Mouse (Mus musculus) hindbrain, postnatal 0 days (tissue): ENCODE measurements around the gene Cyp24a1. TPM values are rescaled to one million over a fixed set of nuclear protein-coding genes. Genes with fewer than 3 reads are reported as not detected.
A peak's percentile ranks its signal among the peaks of the same experiment; 100 is the strongest.
"Not testable (repeated sequence)": the region's sequence is repeated elsewhere in the genome, so short reads cannot be mapped to it uniquely, and the experiment has no call there.

Experiments
- ATAC-seq: fragments of 200-750 bp; cut with Nextera tagmentation; 2 replicates; pipeline ENCODE4 v1.8.0; 2017; ENCODE audit warnings: mild to moderate bottlenecking, moderate TSS enrichment, moderate library complexity
- DNase-seq: peaks from one replicate; pipeline ENCODE4 v3.0.0-alpha.2; 2015; ENCODE audit warnings: low spot score
- H3K27ac ChIP-seq: fragments of 300-500 bp; sonication (generic); 2 replicates; pipeline ENCODE4 v1.5.1; 2014; ENCODE audit warnings: mild to moderate bottlenecking
- H3K27me3 ChIP-seq: fragments of 300-500 bp; sonication (generic); 2 replicates; pipeline ENCODE4 v1.6.1; 2014; ENCODE audit warnings: low read length, mixed read lengths; ENCODE audit not compliant: insufficient read depth
- H3K36me3 ChIP-seq: fragments of 300-500 bp; sonication (generic); 2 replicates; pipeline ENCODE4 v1.6.1; 2014; ENCODE audit warnings: low read length, mixed read lengths; ENCODE audit not compliant: insufficient read depth
- H3K4me1 ChIP-seq: fragments of 300-500 bp; sonication (generic); 2 replicates; pipeline ENCODE4 v1.6.1; 2014; ENCODE audit warnings: antibody characterized with exemption, low read length, mixed read lengths; ENCODE audit not compliant: insufficient read depth
- H3K4me2 ChIP-seq: fragments of 300-500 bp; sonication (generic); 2 replicates; pipeline ENCODE4 v1.6.1; 2014; ENCODE audit warnings: low read depth, mild to moderate bottlenecking, low read length, moderate library complexity, mixed read lengths
- H3K4me3 ChIP-seq: fragments of 300-500 bp; sonication (generic); 2 replicates; pipeline ENCODE4 v1.5.1; 2014; ENCODE audit warnings: low read length
- H3K9ac ChIP-seq: fragments of 300-500 bp; sonication (generic); replicated peaks from 2 replicates; pipeline ENCODE4 v1.6.1; 2014; ENCODE audit warnings: mild to moderate bottlenecking, low read length, moderate library complexity, mixed read lengths
- H3K9me3 ChIP-seq: fragments of 300-500 bp; sonication (generic); 2 replicates; pipeline ENCODE4 v1.6.1; 2016; ENCODE audit warnings: low read length, mixed read lengths
- CTCF ChIP-seq: IDR thresholded peaks from 2 replicates; pipeline ENCODE4 v1.5.1; 2016; ENCODE audit warnings: antibody characterized with exemption, control low read depth, low read depth
- WGBS: fragments of 180-500 bp; shearing (Covaris S2); extraction: QIAGEN DNeasy Blood & Tissue Kit; methylation state at CpG from one replicate; pipeline ENCODE4 v1.1.7; 2014; 5-methylcytosine and 5-hydroxymethylcytosine counted together
- polyA plus RNA-seq: library from polyadenylated mRNA; unstranded; fragments of >200 nt; fragmentation: Nextera tagmentation; extraction: Ambion mirVana; gene quantifications from 2 replicates; pipeline ENCODE4 v1.2.1, GENCODE M21; 2015
- total RNA-seq: library from RNA; depleted of rRNA; stranded (reverse); fragments of >200 nt; gene quantifications from 2 replicates; pipeline ENCODE4 v1.2.3, GENCODE M21; 2014

Gene Cyp24a1
- total and polyA plus RNA-seq, 2 experiments from 2014 or later: 0.09 TPM; not detected in 1

DNA sequence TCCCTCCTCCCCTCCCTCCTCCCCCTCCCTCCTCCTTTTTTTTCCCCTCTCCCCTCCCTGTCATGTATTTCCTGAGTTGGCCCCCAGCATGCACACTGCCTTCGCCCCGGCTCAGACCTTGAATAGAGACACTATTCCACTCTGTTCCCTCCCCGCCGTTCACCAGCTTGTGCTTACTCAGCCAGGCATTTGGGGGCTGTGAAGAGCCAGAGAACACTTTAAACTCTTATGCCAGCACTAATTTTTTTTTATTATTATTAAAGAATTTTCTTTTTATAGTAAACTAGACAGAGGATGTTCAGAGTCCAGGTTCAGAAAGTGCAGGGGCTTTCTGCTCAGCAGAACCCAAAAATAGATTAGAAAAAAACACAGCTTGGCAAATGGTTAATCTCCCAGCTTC lies 32.1 kb downstream of the Cyp24a1 start:
- whole genome bisulfite sequencing: 35% methylated on average over 4 of the region's 4 CpGs
- Histone ChIP-seq H3K9ac (no peak overlapping the region), H3K36me3 (no peaks in the 10 kb centered on the region), H3K27ac (no peak overlapping the region), H3K4me1 (no peaks in the 10 kb centered on the region), H3K4me2 (no peak overlapping the region), H3K9me3 (no peaks in the 10 kb centered on the region), H3K4me3 (no peak overlapping the region), H3K27me3 (no peaks in the 10 kb centered on the region)
- ATAC-seq: no peak
- DNase-seq: no peak
- no peak for TF ChIP-seq CTCF

DNA sequence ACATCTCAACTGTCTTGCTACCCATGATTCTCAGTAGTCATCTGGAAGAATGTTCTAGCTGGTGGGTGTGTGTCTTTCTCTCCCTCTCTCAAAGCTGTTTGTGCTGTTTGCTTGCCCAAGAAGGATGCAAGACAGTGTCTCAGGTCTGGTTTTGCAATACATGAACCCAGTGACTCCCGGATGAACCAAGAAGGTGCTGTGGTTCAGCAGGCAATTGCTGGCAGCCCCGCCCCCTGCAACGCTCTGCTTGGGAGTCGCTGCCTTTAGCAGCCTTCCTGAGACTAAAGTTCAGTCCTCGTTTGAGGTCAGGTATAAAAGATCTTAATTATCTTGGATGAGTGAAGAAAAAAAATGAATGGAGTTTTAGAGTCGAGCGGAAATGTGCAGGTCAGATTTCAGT lies 35.3 kb downstream of the Cyp24a1 start:
- no peak for DNase-seq
- no peak for ATAC-seq
- Histone ChIP-seq H3K27me3 (no peaks in the 10 kb centered on the region), H3K9me3 (no peaks in the 10 kb centered on the region), H3K9ac (no peak overlapping the region), H3K4me3 (no peak overlapping the region), H3K4me2 (no peak overlapping the region), H3K36me3 (no peaks in the 10 kb centered on the region), H3K27ac (no peak overlapping the region), H3K4me1 (no peaks in the 10 kb centered on the region)
- WGBS: 69% methylated on average over 7 of the region's 7 CpGs
- TF ChIP-seq CTCF: no peak

DNA sequence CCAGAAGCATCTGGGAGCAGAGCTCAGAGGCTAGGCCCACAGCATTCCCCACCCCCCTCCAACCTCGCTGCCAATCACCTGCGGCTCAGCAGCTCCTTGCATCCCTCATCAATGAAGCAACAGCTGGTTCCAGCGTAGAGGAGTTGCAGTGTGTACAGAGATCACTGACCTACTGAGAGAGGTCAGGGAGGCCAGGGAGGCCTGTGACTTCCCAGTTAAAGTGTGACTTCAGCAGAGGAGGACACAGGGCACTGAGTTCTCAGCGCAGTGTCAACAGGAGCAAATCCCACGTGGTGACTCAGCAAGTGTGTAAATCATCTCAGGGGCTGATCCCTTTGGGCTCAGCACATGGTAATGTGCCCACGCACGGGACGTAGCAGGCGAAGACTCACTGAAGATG lies 37.1 kb downstream of the Cyp24a1 start:
- no peaks in the 10 kb centered on the region for H3K27me3 ChIP-seq
- H3K4me1 ChIP-seq: no peaks in the 10 kb centered on the region
- H3K9ac ChIP-seq: no peak overlapping the region
- no peaks in the 10 kb centered on the region for H3K36me3 ChIP-seq
- H3K27ac ChIP-seq: no peak overlapping the region
- TF ChIP-seq CTCF: no peak
- H3K4me2 ChIP-seq: no peak overlapping the region
- 26% methylated on average over 9 of the region's 9 CpGs for WGBS
- H3K4me3 ChIP-seq: no peak overlapping the region
- no peak for DNase-seq
- H3K9me3 ChIP-seq: no peaks in the 10 kb centered on the region
- no peak for ATAC-seq

DNA sequence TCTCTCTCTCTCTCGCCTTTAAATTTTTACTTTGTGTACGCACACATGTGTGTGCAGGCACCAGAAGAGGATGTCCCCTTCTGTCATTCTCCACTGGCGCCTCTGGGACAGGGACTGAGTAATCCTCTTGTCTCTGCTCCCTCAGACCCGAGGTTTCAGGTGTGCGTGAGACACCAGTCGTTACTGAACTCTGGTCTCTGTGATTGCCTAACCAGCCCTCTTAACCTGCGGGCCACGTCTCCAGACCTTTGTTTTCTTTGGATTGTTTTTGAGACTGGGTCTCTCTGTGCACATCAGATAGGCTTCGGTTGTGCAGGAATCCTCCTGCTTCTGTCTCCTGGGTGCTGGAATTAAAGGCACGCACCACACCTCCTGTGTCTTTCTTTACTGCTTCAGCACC lies 37.8 kb downstream of the Cyp24a1 start:
- H3K9me3 ChIP-seq: no peaks in the 10 kb centered on the region
- no peak overlapping the region for H3K4me3 ChIP-seq
- no peak overlapping the region for H3K4me2 ChIP-seq
- 80% methylated on average over 10 of the region's 10 CpGs for WGBS
- ATAC-seq: no peak
- H3K9ac ChIP-seq: no peak overlapping the region
- TF ChIP-seq CTCF: no peak
- no peaks in the 10 kb centered on the region for H3K4me1 ChIP-seq
- no peak overlapping the region for H3K27ac ChIP-seq
- H3K36me3 ChIP-seq: no peaks in the 10 kb centered on the region
- DNase-seq: no peak
- H3K27me3 ChIP-seq: no peaks in the 10 kb centered on the region

DNA sequence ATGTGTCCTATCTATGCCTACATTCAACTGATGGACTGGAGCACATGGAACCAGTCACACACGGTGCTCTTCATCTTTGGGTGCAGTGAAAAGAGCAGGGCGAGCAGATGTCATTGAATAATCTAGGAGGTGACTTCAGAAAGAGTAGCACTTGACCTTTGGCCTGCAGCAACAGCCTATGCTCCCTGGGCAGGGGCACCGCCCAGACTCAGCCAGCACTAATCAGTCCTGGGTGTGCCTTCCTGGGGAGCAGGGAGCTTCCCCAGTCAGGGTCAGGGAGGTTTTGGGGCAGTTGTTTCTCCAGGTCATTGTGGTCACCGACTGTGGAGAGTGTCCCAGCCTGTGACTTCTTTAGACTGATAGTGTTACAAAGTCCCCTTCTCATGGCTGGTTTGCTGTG lies 43.1 kb downstream of the Cyp24a1 start:
- 60% methylated on average over 3 of the region's 4 CpGs for WGBS
- not testable (repeated sequence) for H3K4me3 ChIP-seq, H3K36me3 ChIP-seq, H3K27ac ChIP-seq, H3K4me1 ChIP-seq, H3K9ac ChIP-seq, ATAC-seq, H3K27me3 ChIP-seq, H3K9me3 ChIP-seq, H3K4me2 ChIP-seq, DNase-seq

- Histone ChIP-seq H3K9ac (no peak overlapping the region), H3K36me3 (no peaks in the 10 kb centered on the region), H3K27ac (no peak overlapping the region), H3K4me3 (no peak overlapping the region), H3K9me3 (no peaks in the 10 kb centered on the region), H3K4me2 (0 out of 2 replicates have a peak overlapping the region, but pooled peaks have one; percentile 29), H3K27me3 (no peaks in the 10 kb centered on the region), H3K4me1 (no peaks in the 10 kb centered on the region)
- TF ChIP-seq CTCF: peak; percentile 83
- ATAC-seq (no peak), DNase-seq (peak; percentile 84)
- 5% methylated on average over 9 of the region's 9 CpGs for WGBS
Observed at GRCm38 (mm10) chr2:170450933-170451332, 46.0 kb downstream of the Cyp24a1 start.

GRCm38 (mm10) chr2:170447651-170448050 lies 49.3 kb downstream of the Cyp24a1 start:
- Histone ChIP-seq H3K27ac (no peak overlapping the region), H3K36me3 (no peaks in the 10 kb centered on the region), H3K4me1 (no peaks in the 10 kb centered on the region), H3K9ac (no peak overlapping the region), H3K4me2 (no peak overlapping the region), H3K27me3 (no peaks in the 10 kb centered on the region), H3K4me3 (no peak overlapping the region), H3K9me3 (no peaks in the 10 kb centered on the region)
- ATAC-seq (no peak), DNase-seq (no peak)
- 46% methylated on average over 10 of the region's 10 CpGs for WGBS
- no peak for TF ChIP-seq CTCF
